Mouse (Mus musculus) stomach, postnatal 0 days (tissue): ENCODE measurements around the gene Zfp422.

Experiments
- CTCF ChIP-seq: IDR thresholded peaks from 2 replicates; pipeline ENCODE4 v1.5.1; 2016; ENCODE audit warnings: antibody characterized with exemption, low read depth, mild to moderate bottlenecking, moderate library complexity
- EP300 ChIP-seq: optimal IDR thresholded peaks from 2 replicates; pipeline ENCODE3; 2016; ENCODE audit warnings: antibody characterized with exemption

GRCm38 (mm10) chr6:116664031-116664430 is 35.2 kb upstream of the Zfp422 start:
- TF ChIP-seq EP300 = no peak
- no peak for TF ChIP-seq CTCF
